Mouse (Mus musculus): ENCODE data around the gene Sart1. TPM values are rescaled to one million over a fixed set of nuclear protein-coding genes. Genes with fewer than 3 reads are reported as not detected.
A peak's percentile ranks its signal among the peaks of the same experiment; 100 is the strongest.
"Not testable (repeated sequence)": the region's sequence is repeated elsewhere in the genome, so short reads cannot be mapped to it uniquely, and the experiment has no call there.

Gene Sart1
- polyA plus RNA-seq, 1 experiment from 2014 or later: 81.2 TPM

GRCm38 (mm10) chr19:5366175-5367052 lies 22.1 kb downstream of the Sart1 start, which contains the start of gene Eif1ad:
Gene Eif1ad (plus strand): TSS chr19:5366741.
- Histone ChIP-seq H3K9me3 (no peaks in the 10 kb centered on the region), H3K36me3 (peaks cover 40% of the 10 kb centered on the region)
- under 1% methylated on average over 88 of the region's 92 CpGs for WGBS

GRCm38 (mm10) chr19:5365751-5366150 lies 22.8 kb downstream of the Sart1 start:
- peaks cover 35% of the 10 kb centered on the region for H3K36me3 ChIP-seq

More at GRCm38 (mm10) chr19:5366175-5367052, 22.1 kb downstream of the Sart1 start, which contains the start of gene Eif1ad:
- H3K4me3 ChIP-seq: peak within 1 kb of the TSS; percentile 80
- H3K4me1 ChIP-seq: peaks cover 27% of the 10 kb centered on the region
- peak within 1 kb of the TSS; percentile 96 for H3K27ac ChIP-seq (replicated peaks)
- H3K9ac ChIP-seq (replicated peaks): peak within 1 kb of the TSS; percentile 74
- H3K4me2 ChIP-seq (replicated peaks): peak within 1 kb of the TSS; percentile 79
- no peaks in the 10 kb centered on the region for H3K27me3 ChIP-seq
- peak; percentile 95 for ATAC-seq (replicated peaks)

GRCm38 (mm10) chr19:5364124-5364523 lies 24.4 kb downstream of the Sart1 start:
- WGBS: 97% methylated on average over 2 of the region's 2 CpGs
- Histone ChIP-seq H3K9me3 (no peaks in the 10 kb centered on the region), H3K4me3 (no peak overlapping the region), H3K4me2 (replicated peaks) (no peak overlapping the region), H3K9ac (replicated peaks) (no peak overlapping the region), H3K27me3 (no peaks in the 10 kb centered on the region), H3K36me3 (peaks cover 19% of the 10 kb centered on the region), H3K4me1 (peaks cover 27% of the 10 kb centered on the region), H3K27ac (replicated peaks) (no peak overlapping the region)
- ATAC-seq (replicated peaks): no peak

More at GRCm38 (mm10) chr19:5365751-5366150, 22.8 kb downstream of the Sart1 start:
- 23% methylated on average over 11 of the region's 11 CpGs for WGBS
- H3K4me1 ChIP-seq: peaks cover 27% of the 10 kb centered on the region
- no peaks in the 10 kb centered on the region for H3K27me3 ChIP-seq
- no peak for ATAC-seq (replicated peaks)
- H3K27ac ChIP-seq (replicated peaks): peak overlapping the region; percentile 96
- peak overlapping the region; percentile 79 for H3K4me2 ChIP-seq (replicated peaks)
- peak overlapping the region; percentile 74 for H3K9ac ChIP-seq (replicated peaks)
- H3K4me3 ChIP-seq: peak overlapping the region; percentile 80
- H3K9me3 ChIP-seq: no peaks in the 10 kb centered on the region

GRCm38 (mm10) chr19:5362186-5362585 lies 26.3 kb downstream of the Sart1 start:
- no peak overlapping the region for H3K4me2 ChIP-seq (replicated peaks)

GRCm38 (mm10) chr19:5356080-5356479 lies 32.4 kb downstream of the Sart1 start:
- no peak overlapping the region for H3K27ac ChIP-seq (replicated peaks)
- no peak overlapping the region for H3K4me2 ChIP-seq (replicated peaks)
- no peaks in the 10 kb centered on the region for H3K4me1 ChIP-seq
- H3K4me3 ChIP-seq: no peak overlapping the region
- no peaks in the 10 kb centered on the region for H3K9me3 ChIP-seq
- ATAC-seq (replicated peaks): no peak
- H3K9ac ChIP-seq (replicated peaks): no peak overlapping the region
- H3K36me3 ChIP-seq: no peaks in the 10 kb centered on the region
- WGBS: no CpG with 5 or more reads among the region's 1 CpGs
- H3K27me3 ChIP-seq: no peaks in the 10 kb centered on the region

More at GRCm38 (mm10) chr19:5362186-5362585, 26.3 kb downstream of the Sart1 start:
- H3K9ac ChIP-seq (replicated peaks): no peak overlapping the region
- H3K4me1 ChIP-seq: peaks cover 12% of the 10 kb centered on the region
- H3K27me3 ChIP-seq: no peaks in the 10 kb centered on the region
- H3K9me3 ChIP-seq: no peaks in the 10 kb centered on the region
- WGBS: 71% methylated on average over 2 of the region's 2 CpGs
- ATAC-seq (replicated peaks): no peak
- no peak overlapping the region for H3K27ac ChIP-seq (replicated peaks)
- H3K4me3 ChIP-seq: no peak overlapping the region
- peaks cover 10% of the 10 kb centered on the region for H3K36me3 ChIP-seq

- Histone ChIP-seq H3K36me3 (no peaks in the 10 kb centered on the region), H3K27me3 (no peaks in the 10 kb centered on the region), H3K4me3 (no peak overlapping the region), H3K27ac (replicated peaks) (no peak overlapping the region), H3K4me2 (replicated peaks) (no peak overlapping the region), H3K4me1 (peaks cover 5% of the 10 kb centered on the region), H3K9me3 (no peaks in the 10 kb centered on the region), H3K9ac (replicated peaks) (no peak overlapping the region)
- ATAC-seq (replicated peaks): no peak
- WGBS: 64% methylated on average over 2 of the region's 2 CpGs
These were observed 34.9 kb downstream of the Sart1 start for GRCm38 (mm10) chr19:5353609-5354008.

GRCm38 (mm10) chr19:5349502-5349873 lies 39.0 kb downstream of the Sart1 start, which contains the start of gene Cst6:
Gene Cst6 (minus strand): TSS chr19:5349574.
- H3K4me1 ChIP-seq; H3K9me3 ChIP-seq; ATAC-seq (replicated peaks); H3K36me3 ChIP-seq; H3K27ac ChIP-seq (replicated peaks); H3K27me3 ChIP-seq: not testable (repeated sequence)
- H3K9ac ChIP-seq (replicated peaks): peak within 1 kb of the TSS; percentile 49
- H3K4me2 ChIP-seq (replicated peaks): peak within 1 kb of the TSS; percentile 54
- 65% methylated on average over 6 of the region's 6 CpGs for WGBS
- H3K4me3 ChIP-seq: peak within 1 kb of the TSS; percentile 32

GRCm38 (mm10) chr19:5348526-5349501 lies 39.7 kb downstream of the Sart1 start:
- 5% methylated on average over 34 of the region's 34 CpGs for WGBS

GRCm38 (mm10) chr19:5348064-5348463 lies 40.4 kb downstream of the Sart1 start:
- no peak for ATAC-seq (replicated peaks)
- no peaks in the 10 kb centered on the region for H3K9me3 ChIP-seq
- H3K4me1 ChIP-seq: peaks cover 5% of the 10 kb centered on the region
- 80% methylated on average over 6 of the region's 6 CpGs for WGBS
- no peak overlapping the region for H3K4me3 ChIP-seq
- H3K27me3 ChIP-seq: no peaks in the 10 kb centered on the region
- no peak overlapping the region for H3K4me2 ChIP-seq (replicated peaks)
- no peak overlapping the region for H3K27ac ChIP-seq (replicated peaks)
- H3K36me3 ChIP-seq: no peaks in the 10 kb centered on the region
- no peak overlapping the region for H3K9ac ChIP-seq (replicated peaks)

More at GRCm38 (mm10) chr19:5348526-5349501, 39.7 kb downstream of the Sart1 start:
- Histone ChIP-seq H3K9me3 (no peaks in the 10 kb centered on the region), H3K4me1 (peaks cover 5% of the 10 kb centered on the region), H3K36me3 (no peaks in the 10 kb centered on the region), H3K27me3 (no peaks in the 10 kb centered on the region), H3K4me3 (peak overlapping the region; percentile 32), H3K9ac (replicated peaks) (peak overlapping the region; percentile 49), H3K4me2 (replicated peaks) (peak overlapping the region; percentile 54), H3K27ac (replicated peaks) (no peak overlapping the region)
- no peak for ATAC-seq (replicated peaks)

- Histone ChIP-seq H3K27me3 (no peaks in the 10 kb centered on the region), H3K9me3 (no peaks in the 10 kb centered on the region), H3K9ac (replicated peaks) (no peak overlapping the region), H3K4me2 (replicated peaks) (no peak overlapping the region), H3K27ac (replicated peaks) (no peak overlapping the region), H3K4me1 (peaks cover 5% of the 10 kb centered on the region), H3K4me3 (no peak overlapping the region), H3K36me3 (no peaks in the 10 kb centered on the region)
- WGBS: 86% methylated on average over 6 of the region's 6 CpGs
- no peak for ATAC-seq (replicated peaks)
These were observed 43.0 kb downstream of the Sart1 start for GRCm38 (mm10) chr19:5345297-5346131.

GRCm38 (mm10) chr19:5341360-5341759 lies 47.1 kb downstream of the Sart1 start:
- H3K36me3 ChIP-seq: no peaks in the 10 kb centered on the region
- H3K4me3 ChIP-seq: no peak overlapping the region
- no peak overlapping the region for H3K27ac ChIP-seq (replicated peaks)
- ATAC-seq (replicated peaks): no peak
- WGBS: 94% methylated on average over 7 of the region's 7 CpGs
- H3K4me1 ChIP-seq: no peaks in the 10 kb centered on the region
- H3K9ac ChIP-seq (replicated peaks): no peak overlapping the region
- H3K9me3 ChIP-seq: no peaks in the 10 kb centered on the region
- H3K27me3 ChIP-seq: no peaks in the 10 kb centered on the region
- H3K4me2 ChIP-seq (replicated peaks): no peak overlapping the region
